25 mouse cellular contexts compared by ENCODE assay signal in the genomic region with DNA sequence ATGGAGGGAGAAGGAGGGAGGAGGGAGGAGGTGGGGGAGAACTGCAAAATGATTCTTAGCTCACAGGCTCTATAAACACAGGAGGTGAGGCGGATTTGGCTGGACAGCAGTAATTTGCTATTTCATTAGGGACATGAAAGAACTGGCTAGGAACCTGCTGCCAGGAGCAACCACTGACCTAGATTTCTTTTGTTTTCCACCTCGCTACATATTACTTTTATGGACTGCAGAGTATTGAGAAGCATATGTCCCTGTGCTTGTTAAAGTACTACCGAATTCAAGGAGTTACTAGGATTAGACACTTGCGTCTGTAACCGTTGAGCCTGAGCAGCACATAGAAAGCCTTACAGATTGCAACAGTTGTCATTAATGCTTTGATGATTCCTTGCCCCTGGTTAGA. TPM values are rescaled to one million over a fixed set of nuclear protein-coding genes. Genes with fewer than 3 reads are reported as not detected.
A peak's percentile ranks its signal among the peaks of the same experiment; 100 is the strongest.
DNase-seq lines count a peak whose midpoint lies in the region; ATAC-seq and TF ChIP-seq lines count a peak whose summit lies in the region.
"Had no signal": no experiment of that assay in that cellular context is flagged by ENCODE, and none has a peak within 500 bp of the region (broad histone marks: within the 10 kb centered on the region; RNA-seq: fewer than 3 reads in every experiment).

No protein-coding gene starts in this region.

- no peak overlapping the region for H3K4me3 ChIP-seq in heart, embryonic 10.5 days
- no peak overlapping the region for H3K4me3 ChIP-seq in kidney, embryonic 16.5 days (ENCODE audit: low read length)
- H3K4me3 ChIP-seq in lung, embryonic 14.5 days (ENCODE audit: low read depth, low read length) = no peak overlapping the region
- H3K4me3 ChIP-seq: embryonic facial prominence, embryonic 13.5 days; gastrocnemius, adult 2 months; heart, adult 2 months; hindbrain, embryonic 12.5 days; hindbrain, embryonic 15.5 days had no signal

- no peak for ATAC-seq in kidney, embryonic 16.5 days (ENCODE audit: low FRiP score, low TSS enrichment)
- ATAC-seq in lung, embryonic 14.5 days (ENCODE audit: insufficient read depth) = no peak
- ATAC-seq: forebrain, embryonic 14.5 days; forebrain, postnatal 0 days; Patski had no signal

- no peaks in the 10 kb centered on the region for H3K36me3 ChIP-seq in heart, embryonic 10.5 days
- no peaks in the 10 kb centered on the region for H3K36me3 ChIP-seq in kidney, embryonic 16.5 days (ENCODE audit: insufficient read depth, low read length)
- no peaks in the 10 kb centered on the region for H3K36me3 ChIP-seq in lung, embryonic 14.5 days (ENCODE audit: insufficient read depth)
- H3K36me3 ChIP-seq: embryonic facial prominence, embryonic 13.5 days; G1E; hindbrain, embryonic 12.5 days; hindbrain, embryonic 15.5 days had no signal

- no peaks in the 10 kb centered on the region for H3K9me3 ChIP-seq in heart, embryonic 10.5 days
- no peaks in the 10 kb centered on the region for H3K9me3 ChIP-seq in kidney, embryonic 16.5 days (ENCODE audit: low read length)
- no peaks in the 10 kb centered on the region for H3K9me3 ChIP-seq in lung, embryonic 14.5 days (ENCODE audit: low read depth, low read length)
- H3K9me3 ChIP-seq: embryonic facial prominence, embryonic 13.5 days; G1E; hindbrain, embryonic 12.5 days; hindbrain, embryonic 15.5 days had no signal

- no peak overlapping the region for H3K9ac ChIP-seq in kidney, embryonic 16.5 days (replicated peaks; ENCODE audit: low read length)
- H3K9ac ChIP-seq in lung, embryonic 14.5 days = no peak overlapping the region
- H3K9ac ChIP-seq: embryonic facial prominence, embryonic 13.5 days; forebrain, postnatal 0 days; hindbrain, embryonic 12.5 days; hindbrain, embryonic 15.5 days had no signal

- TF ChIP-seq CTCF in lung, embryonic 14.5 days (IDR thresholded peaks at IDR 0.05; ENCODE audit: low read depth) = no peak

- WGBS in heart, embryonic 10.5 days = 86% methylated on average over 5 of the region's 5 CpGs
- 73% methylated on average over 5 of the region's 5 CpGs for WGBS in kidney, embryonic 16.5 days
- 52% methylated on average over 5 of the region's 5 CpGs for WGBS in lung, embryonic 14.5 days

- H3K4me2 ChIP-seq in kidney, embryonic 16.5 days (replicated peaks; ENCODE audit: low read depth, low read length) = no peak overlapping the region
- H3K4me2 ChIP-seq in lung, embryonic 14.5 days = no peak overlapping the region
- H3K4me2 ChIP-seq: embryonic facial prominence, embryonic 13.5 days; heart, embryonic 11.5 days; hindbrain, embryonic 12.5 days; hindbrain, embryonic 15.5 days had no signal

- no peaks in the 10 kb centered on the region for H3K4me1 ChIP-seq in heart, embryonic 10.5 days
- H3K4me1 ChIP-seq in kidney, embryonic 16.5 days (ENCODE audit: insufficient read depth, low read length) = no peaks in the 10 kb centered on the region
- no peaks in the 10 kb centered on the region for H3K4me1 ChIP-seq in lung, embryonic 14.5 days (ENCODE audit: insufficient read depth)
- H3K4me1 ChIP-seq: hindbrain, embryonic 12.5 days; hindbrain, embryonic 15.5 days had no signal

- H3K27me3 ChIP-seq in heart, embryonic 10.5 days (ENCODE audit: insufficient read depth, poor library complexity, severe bottlenecking) = no peaks in the 10 kb centered on the region
- no peaks in the 10 kb centered on the region for H3K27me3 ChIP-seq in kidney, embryonic 16.5 days (ENCODE audit: insufficient read depth, low read length)
- no peaks in the 10 kb centered on the region for H3K27me3 ChIP-seq in lung, embryonic 14.5 days (ENCODE audit: insufficient read depth, low read length)
- H3K27me3 ChIP-seq: CH12.LX; embryonic facial prominence, embryonic 13.5 days; hindbrain, embryonic 12.5 days; hindbrain, embryonic 15.5 days; Patski had no signal

- DNase-seq in heart, adult 11 months = peak; percentile 39
- no peak for DNase-seq in heart, embryonic 10.5 days (ENCODE audit: low spot score)
- DNase-seq in kidney, postnatal 10 days = peak; percentile 16
- DNase-seq in lung, embryonic 14.5 days = peak; percentile 18
- no peak for DNase-seq in lung, postnatal 4 days
- DNase-seq in right cerebral cortex, postnatal 25 days = no peak
- DNase-seq: adrenal gland, postnatal 10 days; B cell, adult 2 months; cerebellum, adult 11 months; cerebellum, adult 2 months; cerebellum, adult 9-11 months; cerebellum, postnatal 25 days; forebrain, postnatal 0 days; gastrocnemius, adult 2 months; gastrocnemius, postnatal 25 days; heart, adult 2 months had no signal

- no peak overlapping the region for H3K27ac ChIP-seq in heart, embryonic 10.5 days
- no peak overlapping the region for H3K27ac ChIP-seq in kidney, embryonic 16.5 days (ENCODE audit: low read length)
- no peak overlapping the region for H3K27ac ChIP-seq in lung, embryonic 14.5 days (ENCODE audit: low read depth)
- H3K27ac ChIP-seq: embryonic facial prominence, embryonic 13.5 days; gastrocnemius, adult 2 months; heart, adult 2 months; hindbrain, embryonic 12.5 days; hindbrain, embryonic 15.5 days had no signal

RNA-seq across cellular contexts. Expression of gene Abcd3, which starts 7.5 kb away (rescaled TPM):
- 45.5 and 46.1 TPM in 2 replicates for polyA plus RNA-seq in heart, embryonic 10.5 days (2016; fragmentation: Nextera tagmentation; extraction: Ambion mirVana)
- polyA plus RNA-seq in kidney, embryonic 16.5 days (2015; fragmentation: Nextera tagmentation; extraction: Ambion mirVana) = 77.1 and 82.6 TPM in 2 replicates
- 78.0 and 78.7 TPM in 2 replicates for polyA plus RNA-seq in lung, embryonic 14.5 days (2014; fragmentation: Nextera tagmentation; extraction: Ambion mirVana)

Comparison
In these comparisons a context has a peak if more than half of its experiments do, and no peak if none do; other contexts are left out.
1. DNase-seq: peak in heart, adult 11 months (single experiment), kidney, postnatal 10 days (single experiment) and lung, embryonic 14.5 days (single experiment); none in heart, embryonic 10.5 days (single experiment), lung, postnatal 4 days (0 of 2) and right cerebral cortex, postnatal 25 days (single experiment).